Mouse (Mus musculus): ENCODE measurements around the gene Gm2431. TPM values are rescaled to one million over a fixed set of nuclear protein-coding genes. Genes with fewer than 3 reads are reported as not detected.
"Not testable (repeated sequence)": the region's sequence is repeated elsewhere in the genome, so short reads cannot be mapped to it uniquely, and the experiment has no call there.

The Gm2431 gene
- polyA plus RNA-seq (2012): not detected in 2 replicates

GRCm38 (mm10) chr7:142258254-142258653, at the start of gene Gm2431:
Gene Gm2431 (minus strand): TSS chr7:142258354.
- TF ChIP-seq GATA1 (IDR thresholded peaks at IDR 0.05; ENCODE audit: low read length): not testable (repeated sequence)

GRCm38 (mm10) chr7:142303249-142303648, 45.1 kb upstream of the Gm2431 start, which contains the start of gene Krtap5-4:
Gene Krtap5-4 (plus strand): TSS chr7:142303549.
- no peak for TF ChIP-seq GATA1 (IDR thresholded peaks at IDR 0.05; ENCODE audit: low read length)

GRCm38 (mm10) chr7:142297018-142297417, 38.9 kb upstream of the Gm2431 start, which contains the start of gene Krtap5-1:
Gene Krtap5-1 (minus strand): TSS chr7:142297118.
- TF ChIP-seq GATA1 (IDR thresholded peaks at IDR 0.05; ENCODE audit: low read length): not testable (repeated sequence)

- TF ChIP-seq GATA1 (IDR thresholded peaks at IDR 0.05; ENCODE audit: low read length): no peak
These were observed 37.3 kb upstream of the Gm2431 start for GRCm38 (mm10) chr7:142295418-142295817.

- TF ChIP-seq GATA1 (IDR thresholded peaks at IDR 0.05; ENCODE audit: low read length): no peak
These were observed 27.1 kb upstream of the Gm2431 start for GRCm38 (mm10) chr7:142285130-142285835.

GRCm38 (mm10) chr7:142284615-142285080, 26.5 kb upstream of the Gm2431 start:
- TF ChIP-seq GATA1 (IDR thresholded peaks at IDR 0.05; ENCODE audit: low read length): no peak

- TF ChIP-seq GATA1 (IDR thresholded peaks at IDR 0.05; ENCODE audit: low read length): no peak
These were observed 26.0 kb upstream of the Gm2431 start for GRCm38 (mm10) chr7:142284023-142284591.

GRCm38 (mm10) chr7:142274263-142274662, 16.1 kb upstream of the Gm2431 start, which contains the start of gene Gm4559:
Gene Gm4559 (minus strand): TSS chr7:142274363.
- TF ChIP-seq GATA1 (IDR thresholded peaks at IDR 0.05; ENCODE audit: low read length): not testable (repeated sequence)

- no peak for TF ChIP-seq GATA1 (IDR thresholded peaks at IDR 0.05; ENCODE audit: low read length)
These were observed 2.6 kb downstream of the Gm2431 start for GRCm38 (mm10) chr7:142255517-142255916.

- no peak for TF ChIP-seq GATA1 (IDR thresholded peaks at IDR 0.05; ENCODE audit: low read length)
These were observed 8.3 kb downstream of the Gm2431 start for GRCm38 (mm10) chr7:142249824-142250223.

- TF ChIP-seq GATA1 (IDR thresholded peaks at IDR 0.05; ENCODE audit: low read length): no peak
These were observed 17.2 kb downstream of the Gm2431 start, which contains the start of gene Gm40460 for GRCm38 (mm10) chr7:142240978-142241377. Gene Gm40460 (minus strand): TSS chr7:142241078.

- no peak for TF ChIP-seq GATA1 (IDR thresholded peaks at IDR 0.05; ENCODE audit: low read length)
These were observed 26.6 kb downstream of the Gm2431 start for GRCm38 (mm10) chr7:142231540-142231939.

GRCm38 (mm10) chr7:142229871-142230270, 28.3 kb downstream of the Gm2431 start, which contains the start of gene Krtap5-5:
Gene Krtap5-5 (minus strand): TSS chr7:142229971.
- not testable (repeated sequence) for TF ChIP-seq GATA1 (IDR thresholded peaks at IDR 0.05; ENCODE audit: low read length)

GRCm38 (mm10) chr7:142224518-142224917, 33.6 kb downstream of the Gm2431 start:
- TF ChIP-seq GATA1 (IDR thresholded peaks at IDR 0.05; ENCODE audit: low read length): no peak

GRCm38 (mm10) chr7:142211559-142211958, 46.6 kb downstream of the Gm2431 start, which contains the start of gene Gm7579:
Gene Gm7579 (plus strand): TSS chr7:142211859.
- no peak for TF ChIP-seq GATA1 (IDR thresholded peaks at IDR 0.05; ENCODE audit: low read length)

Other genes starting within 250 kb of the Gm2431 start
- gene Mob2, start 197.3 kb downstream of the Gm2431 start, polyA plus RNA-seq (2012): 38.6 and 39.4 TPM in 2 replicates
- 0.24 and 0.28 TPM in 2 replicates for gene Dusp8, start 162.5 kb downstream of the Gm2431 start, polyA plus RNA-seq (2012)
- not detected in 2 replicates for gene Gm45618, start 137.6 kb downstream of the Gm2431 start, polyA plus RNA-seq (2012)
- gene Gm39115, start 122.3 kb downstream of the Gm2431 start, polyA plus RNA-seq (2012): not detected in 2 replicates
- not detected in 2 replicates for gene Gm45337, start 113.7 kb downstream of the Gm2431 start, polyA plus RNA-seq (2012)
- not detected in 2 replicates for gene Gm29735, start 101.2 kb downstream of the Gm2431 start, polyA plus RNA-seq (2012)
- not detected in 2 replicates for gene Gm4553, start 92.6 kb downstream of the Gm2431 start, polyA plus RNA-seq (2012)
- not detected in 2 replicates for gene Krtap5-2, start 82.3 kb downstream of the Gm2431 start, polyA plus RNA-seq (2012)
- not detected in 2 replicates for gene Gm10153, start 68.0 kb downstream of the Gm2431 start, polyA plus RNA-seq (2012)
- not detected in 2 replicates for gene Krtap5-3, start 57.0 kb downstream of the Gm2431 start, polyA plus RNA-seq (2012)
- gene Gm7579, start 46.5 kb downstream of the Gm2431 start, polyA plus RNA-seq (2012): not detected in 2 replicates
- gene Krtap5-5, start 28.4 kb downstream of the Gm2431 start, polyA plus RNA-seq (2012): not detected in 2 replicates
- not detected in 2 replicates for gene Gm40460, start 17.3 kb downstream of the Gm2431 start, polyA plus RNA-seq (2012)
- gene Gm4559, start 16.0 kb upstream of the Gm2431 start, polyA plus RNA-seq (2012): not detected in 2 replicates
- gene Krtap5-1, start 38.8 kb upstream of the Gm2431 start, polyA plus RNA-seq (2012): not detected in 2 replicates
- gene Krtap5-4, start 45.2 kb upstream of the Gm2431 start, polyA plus RNA-seq (2012): not detected in 2 replicates
- 0.06 TPM in 1 of 2 replicates, not detected in the other for gene Ifitm10, start 115.4 kb upstream of the Gm2431 start, polyA plus RNA-seq (2012)
- 24.2 and 26.1 TPM in 2 replicates for gene Gm49369, start 124.3 kb upstream of the Gm2431 start, polyA plus RNA-seq (2012)
- 33.0 and 46.6 TPM in 2 replicates for gene Ctsd, start 129.7 kb upstream of the Gm2431 start, polyA plus RNA-seq (2012)
- gene Syt8, start 176.5 kb upstream of the Gm2431 start, polyA plus RNA-seq (2012): not detected in 2 replicates
- not detected in 2 replicates for gene Tnni2, start 183.5 kb upstream of the Gm2431 start, polyA plus RNA-seq (2012)
- gene Lsp1, start 202.5 kb upstream of the Gm2431 start, polyA plus RNA-seq (2012): not detected in 2 replicates
- gene Tnnt3, start 240.5 kb upstream of the Gm2431 start, polyA plus RNA-seq (2012): not detected in 2 replicates